Comparison of ENCODE assay signal across 21 mouse cellular contexts in the genomic region with DNA sequence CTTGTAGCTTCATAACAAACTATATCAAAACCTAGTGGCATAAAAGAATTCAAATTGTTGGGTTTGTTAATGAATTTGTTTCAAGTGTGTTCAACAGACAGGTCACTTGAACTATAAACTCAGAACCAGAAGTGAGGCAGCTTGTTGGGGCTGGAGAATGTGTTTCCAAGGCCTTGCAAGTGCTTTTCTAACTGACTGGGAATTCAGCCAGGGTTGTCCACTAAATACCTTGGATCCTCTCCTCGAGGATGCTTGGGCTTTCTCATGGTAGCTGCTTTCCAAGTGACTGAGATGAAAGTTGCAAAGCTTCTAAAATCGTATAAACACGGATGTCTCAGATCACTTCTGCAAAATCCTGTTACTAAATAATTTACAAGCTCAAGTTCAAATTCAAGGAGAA. TPM values are rescaled to one million over a fixed set of nuclear protein-coding genes. Genes with fewer than 3 reads are reported as not detected.
DNase-seq lines count a peak whose midpoint lies in the region; ATAC-seq and TF ChIP-seq lines count a peak whose summit lies in the region.
"Had no signal": no experiment of that assay in that cellular context is flagged by ENCODE, and none has a peak within 500 bp of the region (broad histone marks: within the 10 kb centered on the region; RNA-seq: fewer than 3 reads in every experiment).

No protein-coding gene starts in this region.

- H3K4me1 ChIP-seq in lung, embryonic 14.5 days (ENCODE audit: insufficient read depth) = no peaks in the 10 kb centered on the region
- no peaks in the 10 kb centered on the region; the same call in 1 of the 2 replicates for H3K4me1 ChIP-seq in lung, adult 2 months (ENCODE audit: control insufficient read depth, insufficient read depth, low read length)
- H3K4me1 ChIP-seq in heart, embryonic 12.5 days (replicated peaks) = no peaks in the 10 kb centered on the region
- H3K4me1 ChIP-seq: embryonic facial prominence, embryonic 15.5 days; forebrain, embryonic 10.5 days; hindbrain, embryonic 12.5 days; limb, embryonic 12.5 days; liver, embryonic 15.5 days; stomach, embryonic 15.5 days had no signal

- no peaks in the 10 kb centered on the region for H3K9me3 ChIP-seq in lung, embryonic 14.5 days (ENCODE audit: low read depth, low read length)
- no peaks in the 10 kb centered on the region for H3K9me3 ChIP-seq in heart, embryonic 12.5 days (replicated peaks)
- H3K9me3 ChIP-seq: embryonic facial prominence, embryonic 15.5 days; forebrain, embryonic 10.5 days; hindbrain, embryonic 12.5 days; limb, embryonic 12.5 days; liver, embryonic 15.5 days; stomach, embryonic 15.5 days had no signal

- no peaks in the 10 kb centered on the region for H3K36me3 ChIP-seq in lung, embryonic 14.5 days (ENCODE audit: insufficient read depth)
- no peaks in the 10 kb centered on the region for H3K36me3 ChIP-seq in heart, embryonic 12.5 days
- H3K36me3 ChIP-seq: embryonic facial prominence, embryonic 15.5 days; forebrain, embryonic 10.5 days; hindbrain, embryonic 12.5 days; limb, embryonic 12.5 days; liver, embryonic 15.5 days; stomach, embryonic 15.5 days had no signal

- H3K27ac ChIP-seq in lung, embryonic 14.5 days (ENCODE audit: low read depth) = no peak overlapping the region
- no peak overlapping the region for H3K27ac ChIP-seq in heart, embryonic 12.5 days (ENCODE audit: poor library complexity, severe bottlenecking)
- H3K27ac ChIP-seq: embryonic facial prominence, embryonic 15.5 days; forebrain, embryonic 10.5 days; hindbrain, embryonic 12.5 days; limb, embryonic 12.5 days; liver, embryonic 15.5 days; stomach, embryonic 15.5 days had no signal

- DNase-seq in gastrocnemius, postnatal 25 days = peak; percentile 13
- DNase-seq in gastrocnemius, postnatal 10 days = no peak
- DNase-seq in lung, embryonic 14.5 days = peak; percentile 71
- no peak for DNase-seq in lung, adult 2 months
- peak; percentile 70 for DNase-seq in NIH3T3 (ENCODE audit: low read depth)
- DNase-seq in lung, postnatal 14 days = peak; percentile 39
- DNase-seq in spleen, postnatal 14 days (ENCODE audit: low spot score in 2 of 2) = no peak
- DNase-seq: cerebellum, adult 11-12 months; cerebellum, postnatal 14 days; forebrain, postnatal 0 days; heart, postnatal 14 days; midbrain, embryonic 14.5 days; right cerebral cortex, postnatal 14 days had no signal

- TF ChIP-seq POLR2A in lung, adult 2 months (IDR thresholded peaks at IDR 0.05; ENCODE audit: borderline replicate concordance, extremely low read depth, low read depth, low read length) = no peak

- no peak for TF ChIP-seq CTCF in lung, embryonic 14.5 days (IDR thresholded peaks at IDR 0.05; ENCODE audit: low read depth)
- TF ChIP-seq CTCF in lung, adult 2 months (IDR thresholded peaks at IDR 0.05; ENCODE audit: insufficient read depth, low read length) = no peak

- no peak for ATAC-seq in lung, embryonic 14.5 days (ENCODE audit: insufficient read depth)
- no peak for ATAC-seq in heart, embryonic 12.5 days (ENCODE audit: insufficient number of reproducible peaks, low FRiP score)
- ATAC-seq: forebrain, postnatal 0 days had no signal

- H3K4me3 ChIP-seq in lung, embryonic 14.5 days (ENCODE audit: low read depth, low read length) = no peak overlapping the region
- H3K4me3 ChIP-seq in lung, adult 2 months (replicated peaks; ENCODE audit: extremely low read depth, low read depth, low read length) = no peak overlapping the region
- H3K4me3 ChIP-seq in heart, embryonic 12.5 days = no peak overlapping the region
- H3K4me3 ChIP-seq: embryonic facial prominence, embryonic 15.5 days; forebrain, embryonic 10.5 days; hindbrain, embryonic 12.5 days; limb, embryonic 12.5 days; liver, embryonic 15.5 days; myocyte; stomach, embryonic 15.5 days had no signal

- WGBS in lung, embryonic 14.5 days = 26% methylated on average over 3 of the region's 3 CpGs
- WGBS in lung, adult 2 months = 32% methylated on average over 3 of the region's 3 CpGs
- 68% methylated on average over 3 of the region's 3 CpGs for WGBS in heart, embryonic 12.5 days

- no peak overlapping the region for H3K4me2 ChIP-seq in lung, embryonic 14.5 days
- no peak overlapping the region for H3K4me2 ChIP-seq in heart, embryonic 12.5 days
- H3K4me2 ChIP-seq: embryonic facial prominence, embryonic 15.5 days; hindbrain, embryonic 12.5 days; limb, embryonic 12.5 days; liver, embryonic 15.5 days; stomach, embryonic 15.5 days had no signal

- no peak overlapping the region for H3K9ac ChIP-seq in lung, embryonic 14.5 days
- no peak overlapping the region for H3K9ac ChIP-seq in heart, embryonic 12.5 days
- H3K9ac ChIP-seq: embryonic facial prominence, embryonic 15.5 days; forebrain, postnatal 0 days; hindbrain, embryonic 12.5 days; limb, embryonic 12.5 days; liver, embryonic 15.5 days; stomach, embryonic 15.5 days had no signal

- no peaks in the 10 kb centered on the region for H3K27me3 ChIP-seq in lung, embryonic 14.5 days (ENCODE audit: insufficient read depth, low read length)
- no peaks in the 10 kb centered on the region for H3K27me3 ChIP-seq in heart, embryonic 12.5 days (replicated peaks)
- H3K27me3 ChIP-seq: embryonic facial prominence, embryonic 15.5 days; hindbrain, embryonic 12.5 days; limb, embryonic 12.5 days; liver, embryonic 15.5 days; stomach, embryonic 15.5 days had no signal

RNA-seq across cellular contexts. Expression of gene 1700056E22Rik, which starts 48.6 kb away (rescaled TPM):
- 1 to 10 TPM in 1 of 2 experiments, under 1 TPM in 1; 0.96 to 1.3 TPM for total RNA-seq in gastrocnemius, postnatal 25 days (2021)
- 1 to 10 TPM; 1.4 to 2.1 TPM for total RNA-seq in gastrocnemius, postnatal 10 days (2021)
- 0.83 and 1.1 TPM in 2 replicates for polyA plus RNA-seq in lung, embryonic 14.5 days (2014; fragmentation: Nextera tagmentation; extraction: Ambion mirVana)
- polyA plus RNA-seq in lung, adult 2 months (2012; rRNA removed) = 0.97 and 1.9 TPM in 2 replicates
- polyA plus RNA-seq in heart, embryonic 12.5 days (2016; fragmentation: Nextera tagmentation; extraction: Ambion mirVana) = 3.2 and 3.8 TPM in 2 replicates
- total RNA-seq: forebrain, postnatal 0 days had no signal

Comparison
In these comparisons a context has a peak if more than half of its experiments do, and no peak if none do; other contexts are left out.
1. DNase-seq: peak in gastrocnemius, postnatal 25 days (single experiment), lung, embryonic 14.5 days (single experiment), NIH3T3 (single experiment) and lung, postnatal 14 days (single experiment); none in gastrocnemius, postnatal 10 days (single experiment), lung, adult 2 months (single experiment) and spleen, postnatal 14 days (0 of 2).